Mouse (Mus musculus) c-Kit-positive CD71-negative TER-119-negative erythroid progenitor cells, embryonic 14.5 days (primary cell): Measurements from ENCODE around the gene Sh2d6.
"Not testable (repeated sequence)": the region's sequence is repeated elsewhere in the genome, so short reads cannot be mapped to it uniquely, and the experiment has no call there.

Experiments used
- DNase-seq: peaks from one replicate; pipeline ENCODE4 v3.0.0-alpha.2; 2013; ENCODE audit warnings: low read depth

The Sh2d6 gene

DNA sequence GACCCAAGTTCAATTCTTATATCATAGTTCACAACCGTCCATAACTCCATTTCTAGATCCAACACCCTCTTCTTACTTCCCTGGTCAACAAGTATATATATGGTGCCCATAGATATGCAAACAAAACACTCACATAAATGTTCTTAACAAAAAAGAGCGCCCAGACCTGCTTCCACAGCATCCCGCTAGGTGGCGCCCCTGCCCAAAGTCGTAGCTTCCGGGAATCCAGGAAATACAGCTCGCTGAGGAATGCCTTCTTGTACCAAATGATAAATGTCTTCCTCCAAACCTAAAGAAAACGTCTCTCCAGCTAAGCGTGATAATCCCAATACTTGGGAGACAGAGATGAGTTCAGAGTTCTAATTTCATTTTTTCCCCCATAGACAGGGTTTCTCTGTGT, 13.7 kb upstream of the Sh2d6 start:
- peak; percentile 76 for DNase-seq

DNA sequence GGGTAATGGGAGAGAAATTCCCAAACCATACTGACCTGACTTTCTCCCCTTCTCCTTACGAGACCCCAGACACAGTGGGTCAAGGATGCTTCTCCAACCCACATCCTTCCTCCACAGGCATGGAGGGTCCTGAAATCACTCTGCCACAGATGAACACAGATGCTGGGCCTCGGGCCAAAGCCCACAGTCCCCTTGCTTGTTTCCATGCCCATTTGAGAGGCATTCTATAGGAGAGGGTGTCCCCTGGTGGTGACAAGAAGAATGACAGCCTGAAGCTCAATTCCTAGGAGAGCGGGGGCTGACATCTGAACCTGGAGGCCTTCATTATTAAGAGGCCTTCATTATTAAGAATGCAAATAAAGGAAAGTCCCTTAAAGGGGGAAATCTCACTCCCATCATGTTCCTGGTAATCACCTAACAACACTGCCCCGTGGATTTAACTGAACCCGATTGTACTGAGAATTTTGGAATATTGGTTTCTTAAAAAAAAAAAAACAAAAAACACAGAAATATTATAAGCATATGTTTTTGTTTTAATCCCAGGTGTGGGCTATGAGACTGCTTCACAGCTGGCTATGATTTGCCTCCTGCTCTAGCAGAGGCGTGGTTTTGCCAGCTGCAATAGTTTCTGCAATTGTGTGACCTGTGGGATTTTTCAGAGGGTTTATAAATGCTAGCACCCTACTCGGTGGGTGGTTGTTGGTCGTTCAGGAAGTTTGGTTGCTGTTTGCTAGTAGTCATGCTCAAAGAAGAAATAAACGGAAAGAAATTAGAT, 12.7 kb upstream of the Sh2d6 start:
- peak; percentile 53 for DNase-seq

DNA sequence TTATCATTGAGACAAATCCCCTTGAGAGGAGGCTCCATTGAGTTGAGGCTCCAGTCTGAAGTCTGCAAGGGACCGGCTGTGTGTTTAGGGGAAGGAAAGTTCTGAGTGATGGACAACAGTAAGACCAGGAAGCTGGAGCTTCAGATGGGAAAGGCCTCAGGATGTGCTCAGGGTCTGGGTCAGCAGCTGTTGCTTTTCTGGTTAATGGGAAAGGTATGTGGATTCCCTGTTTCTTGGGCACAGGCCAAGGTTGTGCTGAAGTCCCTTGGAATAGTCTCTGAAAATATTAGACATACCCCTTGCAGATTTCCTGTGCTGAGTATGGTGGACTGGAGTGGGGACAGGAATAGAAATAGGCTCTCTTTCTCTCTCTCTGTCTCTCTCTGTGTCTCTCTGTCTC, 12.0 kb upstream of the Sh2d6 start:
- not testable (repeated sequence) for DNase-seq

DNA sequence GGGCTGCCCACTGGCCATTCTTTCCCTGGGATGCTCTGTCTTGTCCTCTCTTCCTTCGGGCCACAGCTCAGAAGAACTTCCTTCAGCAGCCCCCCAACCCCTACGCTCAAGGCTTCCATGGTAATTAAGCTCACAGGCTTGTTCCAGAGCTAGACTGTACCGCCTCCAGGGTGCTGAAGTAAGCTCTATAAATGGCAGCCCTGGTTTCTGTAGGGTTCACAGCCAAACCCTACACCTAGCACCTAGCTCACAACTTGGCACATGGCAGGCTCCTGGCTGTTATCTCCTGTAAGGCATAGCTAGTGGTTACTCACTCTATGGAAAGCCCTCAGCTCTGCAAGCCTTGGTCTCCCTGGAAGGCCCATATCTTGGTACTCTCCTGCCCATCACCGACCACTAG, 11.1 kb upstream of the Sh2d6 start:
- no peak for DNase-seq

DNA sequence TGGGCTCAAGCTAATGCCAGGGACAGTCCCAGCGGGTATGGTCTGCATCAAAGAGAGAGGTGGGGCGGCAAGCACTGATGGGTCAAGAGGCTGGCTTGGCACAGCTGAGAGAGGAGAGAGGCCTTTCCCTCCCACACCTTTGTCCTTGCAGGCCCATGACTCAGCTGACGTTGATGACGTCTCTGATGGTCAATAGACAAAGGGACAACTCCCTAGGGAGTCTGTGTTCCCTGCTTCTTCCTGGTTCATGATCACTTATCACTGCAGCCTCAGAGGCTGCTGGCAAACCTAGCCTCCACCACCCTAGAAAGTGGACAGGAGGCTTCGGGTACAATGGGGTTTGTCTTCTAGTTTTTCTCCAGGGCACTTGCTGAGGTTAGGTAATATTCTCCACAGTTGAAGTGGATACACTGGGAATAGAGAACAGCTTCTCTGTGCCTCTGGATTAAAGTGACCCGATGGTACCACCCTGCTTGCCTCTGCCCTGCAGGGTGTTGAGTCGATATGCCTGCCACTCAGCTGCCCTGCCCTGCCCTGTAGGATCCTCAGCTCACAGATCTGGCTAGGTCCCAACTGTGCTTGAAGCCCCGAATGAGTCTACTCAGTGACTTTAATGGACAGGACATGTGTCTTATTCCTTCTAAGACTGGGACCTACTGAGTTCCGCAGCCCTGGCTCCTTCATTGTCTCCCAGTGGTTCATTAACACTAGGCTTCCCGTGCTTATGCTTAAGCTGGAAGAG, 7.1 kb upstream of the Sh2d6 start:
- no peak for DNase-seq

DNA sequence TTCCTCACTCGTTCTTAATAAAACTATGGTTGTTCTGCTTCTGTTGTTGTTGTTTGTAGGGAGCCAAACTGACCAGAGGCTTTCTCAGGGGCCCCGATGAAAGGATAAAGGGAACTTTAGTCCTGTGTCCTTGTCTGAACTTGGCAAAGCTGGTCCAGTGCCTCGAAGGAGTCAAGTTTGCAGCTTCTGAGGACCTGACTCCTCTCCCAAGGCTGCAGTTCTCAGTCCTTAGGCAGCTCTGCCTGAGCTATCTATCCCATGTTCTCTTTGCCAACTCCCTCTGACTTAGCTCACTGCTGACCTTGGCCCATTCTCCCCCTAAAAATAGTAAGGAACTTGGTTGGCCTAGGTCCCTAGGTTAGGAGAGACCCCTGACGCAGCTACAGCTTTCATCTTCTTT, 5.6 kb upstream of the Sh2d6 start:
- no peak for DNase-seq

DNA sequence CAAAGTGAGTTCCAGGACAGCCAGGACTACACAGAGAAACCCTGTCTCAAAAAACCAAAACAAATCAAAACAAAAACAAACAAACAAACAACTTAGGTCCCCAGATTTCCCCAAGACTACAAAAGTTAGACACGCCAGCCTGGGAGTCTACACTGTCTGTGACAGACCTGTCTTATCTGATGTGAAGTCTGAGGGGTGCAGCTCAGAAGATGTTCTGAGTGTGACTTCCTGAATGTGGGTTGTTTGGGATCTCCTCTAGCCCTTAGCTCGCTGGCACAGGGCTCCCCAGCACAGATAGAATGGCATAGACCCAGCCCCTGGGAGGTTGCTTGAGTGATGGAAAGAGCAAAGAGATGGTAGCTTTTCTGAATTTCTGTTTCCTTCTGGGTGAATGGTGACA, 2.7 kb upstream of the Sh2d6 start:
- DNase-seq: no peak

DNA sequence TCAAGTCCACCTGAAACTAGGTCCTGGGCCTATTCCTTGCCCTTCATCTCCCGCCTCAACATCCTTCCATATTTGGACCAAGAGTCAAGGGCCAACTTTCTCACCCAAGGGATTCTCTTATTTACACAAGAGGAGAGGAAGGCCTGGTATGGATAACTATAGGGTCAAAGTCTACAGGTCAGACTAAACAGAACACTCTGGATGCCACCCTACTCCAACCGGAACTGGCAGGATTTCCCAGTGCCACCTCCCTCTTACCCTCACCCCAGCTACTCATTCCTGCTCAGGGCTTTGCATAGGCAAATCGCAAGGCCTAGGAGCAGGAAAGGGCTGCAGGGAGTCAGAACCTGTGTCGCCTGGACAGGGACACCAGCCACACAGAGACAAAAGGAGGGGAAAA, 1.7 kb upstream of the Sh2d6 start:
- no peak for DNase-seq

DNA sequence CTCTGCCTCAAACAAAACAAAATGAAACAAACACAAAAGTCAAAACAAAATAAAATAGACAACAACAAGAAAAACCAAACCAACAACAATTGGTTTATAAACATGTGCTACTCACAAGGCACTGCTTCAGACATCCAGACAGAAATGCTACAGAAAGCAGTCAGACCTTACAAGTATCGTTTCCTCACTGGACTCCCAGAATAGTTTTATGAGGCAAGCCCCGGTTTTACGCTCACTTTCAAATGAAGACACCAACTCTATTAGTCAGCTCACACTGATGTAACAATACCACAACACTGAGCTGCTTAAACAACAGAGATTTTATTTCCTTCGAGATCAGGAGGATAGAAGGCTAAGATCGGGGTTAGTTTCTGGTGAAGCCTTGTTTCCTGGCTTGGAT, 781 bp upstream of the Sh2d6 start:
- DNase-seq: no peak

DNA sequence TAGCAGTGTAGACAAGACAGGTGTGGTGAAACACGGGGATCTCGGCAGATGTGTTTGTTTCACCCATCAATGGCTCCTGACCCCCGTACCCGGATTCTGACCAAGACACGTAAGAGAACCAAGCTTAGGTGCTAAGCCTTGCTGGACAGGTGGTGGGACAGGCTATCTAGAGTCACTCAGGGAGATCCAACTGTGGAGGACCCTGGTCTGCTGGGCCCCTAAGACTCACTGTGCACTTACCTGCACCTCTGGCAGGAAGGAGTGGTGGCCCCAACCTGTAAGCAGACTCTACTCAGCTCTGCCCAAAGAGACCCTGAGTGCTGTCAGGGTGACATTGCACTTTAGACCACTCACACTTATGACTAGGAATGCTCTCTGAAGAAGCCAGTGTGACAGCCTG, 603 bp downstream of the Sh2d6 start:
- DNase-seq: no peak

DNA sequence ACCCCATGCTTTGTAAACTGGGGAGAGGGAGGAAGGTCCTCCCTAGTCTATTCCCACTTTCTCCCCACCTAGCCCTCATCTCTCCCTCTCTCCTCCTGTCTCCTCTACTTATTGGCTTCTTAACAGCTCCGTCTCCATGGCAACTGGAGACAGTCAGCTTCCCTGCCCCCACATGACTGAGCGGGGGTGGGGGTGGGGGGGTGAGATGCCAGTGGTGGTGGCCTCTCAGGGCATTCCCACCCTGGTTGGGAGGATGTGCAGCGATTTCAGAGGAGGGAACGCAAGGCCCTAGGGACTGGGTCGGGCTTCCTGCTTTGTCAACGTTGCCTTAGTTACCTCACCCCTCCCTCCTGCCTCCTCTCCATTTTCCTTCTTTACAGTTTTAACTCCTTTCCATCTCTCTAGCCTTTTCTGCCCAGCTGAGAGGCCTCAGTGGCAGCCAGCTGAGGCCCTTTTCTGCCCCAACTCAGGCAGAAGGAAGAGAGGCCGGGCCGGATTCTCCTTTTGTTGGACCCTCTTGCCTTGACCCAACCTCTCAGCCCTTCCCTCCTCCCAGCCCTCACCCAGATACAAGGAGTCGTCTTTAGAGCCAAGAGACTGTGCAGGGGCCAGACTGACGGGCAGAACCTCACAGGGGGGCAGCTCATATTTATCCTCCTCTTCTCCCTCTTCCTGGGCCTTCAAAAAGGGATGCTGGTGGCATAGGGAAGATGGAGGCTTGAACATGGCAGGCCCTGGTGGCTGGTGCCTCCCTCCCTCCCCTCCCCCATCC, 1.4 kb downstream of the Sh2d6 start:
- DNase-seq: no peak

DNA sequence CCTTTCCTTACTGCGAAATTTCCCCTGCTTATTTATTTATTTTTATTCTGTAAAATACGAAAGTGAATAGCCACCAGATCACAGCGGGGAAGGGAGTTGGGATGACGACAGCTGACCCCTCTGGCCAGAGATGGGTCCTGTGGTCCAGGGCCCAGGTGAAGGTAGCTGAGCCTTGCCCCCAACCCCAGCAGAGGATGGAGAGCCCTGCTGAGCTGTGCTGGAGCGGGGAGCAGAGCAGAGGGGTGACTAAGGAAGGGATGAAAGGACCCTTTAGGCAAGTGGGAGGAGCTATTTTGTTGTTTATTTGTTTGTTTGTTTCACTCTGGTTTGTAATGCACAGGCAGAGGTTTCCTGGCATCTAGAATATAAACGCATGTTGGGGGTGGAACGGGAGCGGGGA, 2.2 kb downstream of the Sh2d6 start:
- DNase-seq: no peak

DNA sequence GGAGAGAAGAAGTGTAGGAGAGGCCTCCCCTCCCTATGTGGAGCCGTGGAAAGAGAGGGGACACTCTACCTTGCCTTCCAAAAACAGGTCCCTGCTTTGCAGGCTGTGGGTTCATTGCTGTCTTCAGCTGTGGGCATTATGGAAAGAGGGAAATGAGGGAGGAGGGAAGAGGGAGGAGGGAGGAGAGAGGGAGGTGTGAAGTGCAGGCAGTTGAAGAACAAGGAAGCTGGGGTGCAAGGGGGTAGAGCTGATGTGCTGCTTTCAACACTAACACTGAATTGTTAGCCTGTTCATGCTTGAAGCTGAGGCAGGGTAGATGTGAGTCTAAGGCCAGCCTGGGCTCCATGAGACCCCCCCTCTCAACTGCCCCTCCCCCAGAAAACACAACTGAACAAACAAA, 2.7 kb downstream of the Sh2d6 start:
- no peak for DNase-seq

DNA sequence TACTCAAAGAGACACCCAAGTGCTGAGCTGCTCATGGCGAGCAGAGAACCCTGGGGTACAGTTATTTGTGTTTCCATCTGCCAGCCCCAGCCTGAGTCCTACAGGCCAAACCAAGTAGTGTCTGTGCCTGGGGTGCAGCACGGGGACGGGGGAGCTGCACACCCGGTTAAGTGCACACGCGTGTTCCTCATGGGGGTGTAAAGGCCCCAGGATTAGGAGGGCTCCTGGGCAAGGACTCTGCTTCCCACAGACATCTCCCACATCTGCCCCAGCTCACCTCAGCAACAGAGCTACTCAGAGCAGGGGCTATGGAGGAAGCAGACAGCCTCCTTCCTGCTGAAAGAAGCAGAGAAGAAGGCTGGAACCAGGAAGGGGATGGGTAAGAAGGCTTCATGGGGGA, 5.9 kb downstream of the Sh2d6 start:
- DNase-seq: no peak

DNA sequence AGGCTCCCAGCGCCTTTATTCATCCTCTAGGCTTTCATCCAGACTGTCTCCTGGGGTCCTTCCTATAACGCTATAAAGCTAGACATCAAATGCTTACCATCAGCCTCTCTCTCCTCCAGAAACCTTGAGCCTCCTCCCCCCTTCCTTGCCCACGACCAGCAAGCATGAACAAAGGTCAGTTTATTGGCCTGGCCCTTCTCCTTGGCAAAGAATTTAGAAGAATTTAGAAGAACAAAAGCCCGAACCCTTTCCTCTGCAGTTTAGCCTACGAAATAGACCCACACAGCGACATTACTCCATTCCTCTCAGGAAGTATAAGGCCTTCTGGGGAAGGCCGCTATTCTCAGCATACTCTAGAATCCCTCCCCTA, 8.5 kb downstream of the Sh2d6 start:
- DNase-seq: no peak

DNA sequence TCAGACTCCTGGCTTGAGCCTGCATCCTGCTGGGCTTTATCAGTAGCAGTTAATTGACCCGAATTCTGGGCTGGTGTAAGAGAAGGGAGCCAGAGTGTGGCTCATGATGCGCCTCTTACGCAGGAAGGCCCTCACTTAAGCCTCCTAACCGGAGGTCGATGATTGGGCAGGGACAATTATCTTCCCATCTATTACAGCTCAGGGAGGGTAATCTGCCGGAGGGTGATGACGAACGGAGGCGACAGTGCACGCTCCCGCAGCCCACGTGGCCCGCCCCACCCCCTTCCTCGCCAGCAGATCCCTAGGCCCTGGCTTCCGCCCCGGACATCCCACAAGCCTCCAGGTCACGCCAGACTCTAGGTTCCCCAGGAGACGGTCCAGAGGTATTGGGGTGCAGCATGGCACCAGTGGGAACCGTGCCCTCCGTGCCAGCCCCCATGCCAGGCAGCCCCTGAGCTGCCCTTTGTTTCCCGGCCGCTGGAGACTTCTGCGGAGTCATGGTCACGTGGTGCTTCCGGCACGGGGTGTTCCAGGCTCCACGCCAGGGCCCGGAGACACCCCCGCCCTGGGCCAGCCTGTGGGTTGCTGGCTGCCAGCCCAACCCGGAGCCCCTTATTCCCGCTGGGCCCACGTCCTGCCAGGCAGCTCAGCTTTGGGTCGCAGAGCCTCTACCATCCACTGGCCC, 9.0 kb downstream of the Sh2d6 start:
- peak; percentile 60 for DNase-seq

DNA sequence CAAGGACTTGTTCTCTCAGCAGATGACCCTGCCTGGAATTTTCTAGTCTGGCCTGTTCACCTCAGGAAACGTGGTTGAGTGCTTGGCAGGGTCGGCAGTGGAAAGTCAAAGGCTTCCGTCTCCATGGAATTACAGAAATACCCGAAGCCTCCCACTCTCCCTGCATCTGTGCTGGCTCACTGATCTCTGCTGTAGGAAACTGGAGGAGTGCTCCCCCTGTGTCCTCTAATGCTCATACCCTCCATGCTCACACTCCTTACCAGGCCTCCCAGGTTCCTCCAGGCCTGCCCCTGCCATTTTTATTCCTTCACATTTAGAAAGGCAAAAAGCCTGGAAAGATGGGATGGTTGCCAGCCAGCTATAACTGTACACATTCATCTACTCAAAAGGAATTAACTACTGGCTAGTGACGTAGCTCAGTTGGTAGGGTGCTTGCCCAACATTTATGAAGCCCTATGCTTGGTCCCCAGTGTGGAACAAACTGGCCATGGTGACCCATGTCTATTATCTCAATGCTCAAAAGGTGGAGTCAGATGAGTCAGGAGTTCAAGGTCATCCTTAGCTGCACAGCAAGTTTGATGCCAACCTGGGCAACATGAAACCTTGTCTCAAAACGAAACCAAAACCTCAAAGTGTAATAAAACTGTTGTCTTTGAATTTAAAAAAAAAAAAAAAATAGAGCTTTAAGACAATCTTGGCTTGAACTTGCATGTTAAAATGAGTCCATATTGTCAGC, 10.7 kb downstream of the Sh2d6 start:
- DNase-seq: no peak

DNA sequence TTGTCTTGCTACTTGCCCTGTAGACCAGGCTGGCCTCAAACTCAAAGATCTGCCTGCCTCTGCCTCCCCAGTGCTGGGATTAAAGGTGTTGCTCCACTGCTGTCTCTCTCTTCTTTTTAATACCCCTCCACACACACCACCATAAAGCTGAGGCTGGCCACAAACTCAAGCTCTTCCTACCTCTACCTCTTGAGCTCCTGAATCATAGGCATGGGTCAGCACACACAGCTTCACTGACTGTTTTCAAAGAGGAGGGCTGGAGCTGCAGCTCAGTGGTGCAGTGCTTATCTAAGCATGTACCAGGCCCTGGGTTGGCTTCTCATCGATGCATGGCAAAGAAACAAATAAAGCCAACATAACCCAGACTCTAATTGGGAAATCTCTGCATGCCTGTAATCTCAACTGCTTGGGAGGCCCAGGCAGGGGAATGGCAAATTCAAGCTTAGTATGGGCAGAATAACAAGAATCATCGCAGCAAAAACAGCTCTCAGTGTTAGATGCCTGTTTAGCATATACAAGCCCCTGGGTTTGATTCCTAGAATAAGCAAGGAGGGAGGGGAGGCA, 11.6 kb downstream of the Sh2d6 start:
- DNase-seq: no peak

DNA sequence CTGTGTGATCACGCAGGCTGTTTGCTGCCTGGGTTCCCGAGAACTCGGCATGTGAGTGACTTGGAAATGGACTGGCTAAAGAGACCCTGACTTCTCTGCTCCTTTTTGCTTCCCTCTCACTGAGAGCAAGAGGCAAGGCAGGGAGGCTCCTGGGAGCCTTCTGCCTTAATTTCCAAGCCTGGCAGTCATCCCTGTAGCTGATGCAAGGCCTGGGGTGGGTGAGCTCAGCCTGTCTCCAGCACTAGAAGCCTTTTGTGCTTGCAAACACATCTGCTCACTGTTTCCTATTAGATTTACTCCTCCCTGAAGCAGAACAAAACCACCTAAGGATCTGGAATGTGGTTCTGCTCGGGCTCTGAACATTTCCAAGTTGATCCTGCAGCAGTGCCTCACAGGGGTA, 12.9 kb downstream of the Sh2d6 start:
- DNase-seq: no peak

DNA sequence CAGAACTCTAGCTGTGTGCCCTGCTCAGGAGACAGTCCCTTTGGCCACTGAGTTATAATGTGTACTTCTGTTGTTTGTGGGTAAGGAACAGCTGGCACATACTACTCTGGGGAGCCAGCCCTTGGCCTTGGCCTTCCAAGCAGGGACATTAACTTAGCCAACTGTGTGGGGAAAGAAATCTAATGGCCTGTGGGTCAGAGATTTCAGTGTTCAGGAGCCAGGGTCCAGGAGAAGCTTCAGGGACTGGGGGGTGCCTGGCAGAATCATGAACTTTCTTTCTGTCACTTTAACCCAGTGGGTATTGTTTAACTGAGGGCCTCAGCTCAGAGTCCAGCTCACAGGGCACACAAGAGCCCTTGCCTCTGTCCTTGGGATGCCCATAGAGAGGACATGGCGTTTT, 15.4 kb downstream of the Sh2d6 start:
- no peak for DNase-seq

DNA sequence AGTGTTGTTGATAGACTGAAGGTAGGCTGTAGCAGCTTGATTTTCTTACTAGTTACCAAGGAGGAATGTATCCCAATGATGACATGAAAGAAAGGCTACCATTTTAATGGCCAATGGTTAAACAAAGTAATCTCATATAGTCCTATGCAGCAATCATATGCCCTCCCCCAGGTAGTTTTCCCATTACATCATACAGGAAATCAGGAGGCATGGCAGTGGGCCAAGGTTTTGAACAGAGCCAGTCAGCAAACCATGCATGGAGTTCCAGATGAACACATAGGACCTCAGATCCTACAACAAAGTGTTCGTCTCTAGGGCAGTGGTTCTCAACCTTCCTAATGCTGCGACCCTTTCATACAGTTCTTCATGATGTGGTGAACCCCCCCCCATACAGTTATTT, 17.6 kb downstream of the Sh2d6 start:
- no peak for DNase-seq

DNA sequence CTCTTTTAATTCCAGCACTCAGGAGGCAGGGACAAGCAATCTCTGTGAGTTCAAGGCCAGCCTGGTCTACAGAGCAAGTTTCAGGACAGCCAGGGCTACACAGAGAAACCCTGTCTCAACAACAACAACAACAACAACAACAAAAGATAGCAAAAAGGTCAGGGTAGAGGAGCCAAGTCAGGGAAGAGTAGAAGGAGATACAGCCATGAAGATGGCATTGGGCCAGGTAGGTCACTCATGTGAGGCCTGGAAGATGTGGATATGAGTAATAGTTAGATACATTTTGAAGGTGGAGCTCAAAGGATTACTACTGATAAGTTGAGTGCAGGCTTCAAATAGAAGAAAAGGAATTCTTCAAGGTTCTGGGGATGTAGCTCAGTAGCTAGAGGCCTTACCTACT, 18.2 kb downstream of the Sh2d6 start:
- no peak for DNase-seq
